Mouse (Mus musculus): ENCODE data around the gene Gbp3. TPM values are rescaled to one million over a fixed set of nuclear protein-coding genes. Genes with fewer than 3 reads are reported as not detected.

Gbp3 gene
- polyA plus RNA-seq, 1 experiment: 46.3 TPM

DNA sequence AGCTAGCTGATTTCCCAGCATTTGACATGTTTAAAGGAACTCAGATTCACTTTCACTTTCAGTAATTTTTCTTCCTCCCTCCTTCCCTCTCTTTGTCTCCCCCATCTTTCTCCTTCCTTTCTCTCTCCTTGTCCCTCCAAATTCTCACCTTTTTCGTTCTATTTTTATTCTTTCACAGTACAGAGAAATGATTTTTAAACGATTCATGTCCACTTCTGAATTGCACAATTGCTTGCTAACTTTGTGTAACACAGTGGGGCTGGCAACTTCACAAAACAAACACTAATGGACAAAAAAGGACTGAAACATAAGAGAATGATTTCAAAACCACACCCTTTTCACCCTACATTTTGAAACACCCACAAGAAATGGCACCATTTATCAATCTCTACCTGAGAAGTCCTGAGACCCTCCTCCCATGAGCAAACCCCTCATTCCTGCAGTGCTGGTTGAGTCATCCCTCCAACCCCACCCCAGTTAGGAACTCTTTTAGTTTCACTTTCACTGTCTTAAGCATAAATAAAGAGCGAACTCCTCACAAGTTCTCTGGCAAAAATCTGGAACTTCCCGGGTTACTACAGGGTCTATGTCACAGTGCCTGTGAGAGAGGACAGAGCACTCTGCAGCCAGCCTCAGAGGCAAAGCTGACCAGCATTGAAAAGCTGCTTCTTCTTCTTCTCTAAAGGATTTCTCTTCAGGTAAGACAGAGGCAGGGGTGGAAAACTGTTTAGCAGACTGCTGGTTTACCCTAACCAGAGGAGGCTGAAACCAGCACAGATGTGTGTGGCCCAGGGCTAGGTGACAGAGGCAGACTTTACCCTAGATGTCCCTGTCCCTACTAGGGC, 60.5 kb downstream of the Gbp3 start, which contains the start of gene Gbp2:
TSS of gene Gbp2 (plus strand) at position 492 of the 845 bp plus-strand sequence.
- 33% methylated on average over 4 of the region's 4 CpGs for WGBS
- Histone ChIP-seq H3K36me3 (ENCODE audit: control insufficient read depth, insufficient read depth, low read length) (no peaks in the 10 kb centered on the region), H3K27ac (ENCODE audit: insufficient read depth, low read depth, low read length) (peak within 1 kb of the TSS; percentile 76), H3K27me3 (replicated peaks; ENCODE audit: control insufficient read depth, insufficient read depth, low read length) (no peaks in the 10 kb centered on the region), H3K4me1 (ENCODE audit: control insufficient read depth, insufficient read depth, low read length) (no peaks in the 10 kb centered on the region), H3K4me3 (ENCODE audit: insufficient read depth, low read depth, low read length) (peak within 1 kb of the TSS; percentile 60)
- TF ChIP-seq CTCF (conservative IDR thresholded peaks at IDR 0.05; ENCODE audit: insufficient read depth, insufficient read length, low read depth, low read length) (no peak), POLR2A (IDR thresholded peaks at IDR 0.05; ENCODE audit: low read depth, low read length) (no peak)
- DNase-seq: peak; percentile 64

DNA sequence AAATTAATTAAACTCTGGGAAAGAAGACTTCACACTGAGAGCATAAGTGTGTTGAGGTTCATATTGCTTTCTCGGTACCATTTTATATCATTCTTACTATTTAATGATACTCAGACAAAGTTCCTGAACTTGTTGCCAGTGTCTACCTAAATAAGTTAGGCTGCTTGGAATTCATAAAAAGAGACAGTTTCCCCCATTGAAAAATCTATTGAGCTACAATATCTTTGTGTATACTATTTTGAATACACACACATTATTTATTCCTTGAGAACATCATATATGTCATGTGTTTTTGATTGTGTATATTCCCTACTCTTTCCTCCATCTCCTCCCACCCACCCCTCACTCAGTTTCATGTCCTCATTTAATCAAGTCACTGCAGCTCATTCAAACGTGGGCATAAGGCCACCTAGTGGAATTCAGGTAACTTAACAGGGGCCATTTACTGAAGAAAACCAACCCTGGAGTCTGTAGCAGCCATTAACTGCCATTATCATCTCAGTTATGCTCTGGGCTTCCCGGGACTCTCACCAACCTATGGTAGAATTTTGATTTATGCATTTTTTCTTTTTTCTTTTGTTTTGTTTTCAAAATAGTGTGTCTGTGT, 61.2 kb downstream of the Gbp3 start:
- Histone ChIP-seq H3K4me3 (ENCODE audit: insufficient read depth, low read depth, low read length) (peak overlapping the region; percentile 60), H3K27ac (ENCODE audit: insufficient read depth, low read depth, low read length) (peak overlapping the region; percentile 76), H3K36me3 (ENCODE audit: control insufficient read depth, insufficient read depth, low read length) (no peaks in the 10 kb centered on the region), H3K27me3 (replicated peaks; ENCODE audit: control insufficient read depth, insufficient read depth, low read length) (no peaks in the 10 kb centered on the region), H3K4me1 (ENCODE audit: control insufficient read depth, insufficient read depth, low read length) (no peaks in the 10 kb centered on the region)
- TF ChIP-seq POLR2A (IDR thresholded peaks at IDR 0.05; ENCODE audit: low read depth, low read length) (no peak), CTCF (conservative IDR thresholded peaks at IDR 0.05; ENCODE audit: insufficient read depth, insufficient read length, low read depth, low read length) (peak; percentile 21; the same call in 1 of the 2 replicates)
- 43% methylated on average over 3 of the region's 3 CpGs for WGBS
- DNase-seq: peak; percentile 33

Other genes starting within 250 kb of the Gbp3 start
- gene Pdlim5, start 164.3 kb upstream of the Gbp3 start, polyA plus RNA-seq (2012; rRNA removed): 62.6 and 64.5 TPM in 2 replicates
- 1.5 and 2.3 TPM in 2 replicates for gene Gbp5, start 66.0 kb upstream of the Gbp3 start, polyA plus RNA-seq (2012; rRNA removed)
- 2.8 and 3.6 TPM in 2 replicates for gene Gbp7, start 29.7 kb upstream of the Gbp3 start, polyA plus RNA-seq (2012; rRNA removed)
- 0.04 and 0.27 TPM in 2 replicates for gene Gbp2b, start 34.8 kb downstream of the Gbp3 start, polyA plus RNA-seq (2012; rRNA removed)
- gene Gbp2, start 60.6 kb downstream of the Gbp3 start, polyA plus RNA-seq (2012; rRNA removed): 7.3 and 9.4 TPM in 2 replicates
- 61.2 and 68.2 TPM in 2 replicates for gene Kyat3, start 141.0 kb downstream of the Gbp3 start, polyA plus RNA-seq (2012; rRNA removed)
- gene Gtf2b, start 205.0 kb downstream of the Gbp3 start, polyA plus RNA-seq (2012; rRNA removed): 21.0 and 27.0 TPM in 2 replicates